Mouse (Mus musculus): Measurements from ENCODE around the gene Tnrc18. TPM values are rescaled to one million over a fixed set of nuclear protein-coding genes. Genes with fewer than 3 reads are reported as not detected.

The Tnrc18 gene
- total and polyA plus RNA-seq, 3 experiments = 0.71 to 7.7 (median 5.2) TPM

DNA sequence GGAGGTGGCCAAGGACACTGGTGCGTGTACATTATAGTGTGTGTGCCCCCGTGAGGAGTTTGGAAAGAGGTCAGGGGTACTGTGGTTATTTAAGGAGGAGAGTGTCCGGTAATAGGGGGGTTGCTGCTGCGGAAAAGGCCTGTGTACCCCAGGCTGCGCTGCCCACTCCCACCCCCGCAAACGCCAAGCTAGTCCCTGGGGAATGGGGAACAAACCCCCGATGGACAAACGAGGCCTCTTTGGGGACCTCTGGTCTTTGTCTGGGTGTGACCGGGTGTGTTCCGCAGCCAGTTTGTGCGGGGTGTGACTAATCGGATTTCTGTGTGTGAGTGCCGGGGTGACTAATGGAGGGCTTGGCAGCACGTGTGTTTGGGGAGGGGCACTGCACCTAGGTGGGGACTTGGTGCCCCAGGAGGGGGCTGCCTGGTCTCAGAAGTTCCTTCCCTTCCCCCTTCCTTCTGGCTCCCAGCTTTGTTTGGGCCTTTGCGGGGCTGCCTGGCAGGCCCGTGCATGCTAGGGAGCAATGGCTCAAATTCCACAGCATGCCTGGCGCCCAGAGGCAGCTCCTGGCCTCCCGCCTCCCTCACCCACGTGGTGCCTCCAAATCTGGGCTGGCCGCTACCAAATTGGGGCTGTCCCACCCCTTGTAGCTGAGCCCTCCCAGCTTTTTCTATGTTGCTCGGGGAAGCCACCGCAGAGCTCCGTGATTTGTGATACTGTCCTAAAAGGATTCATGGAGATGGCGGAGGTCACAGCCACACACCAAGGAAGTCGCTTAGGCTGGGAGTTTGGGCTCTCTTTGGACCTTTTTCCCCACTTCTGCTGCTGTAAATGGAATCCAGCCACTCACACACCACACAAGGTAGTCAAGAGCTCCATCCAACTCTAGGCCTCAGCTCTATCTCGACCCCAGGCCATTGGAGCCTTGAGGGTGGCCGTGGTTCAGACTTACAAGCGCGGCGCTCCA lies 5.9 kb upstream of the Tnrc18 start:
- Histone ChIP-seq H3K27me3 (replicated peaks) (peaks cover 56% of the 10 kb centered on the region), H3K27ac (ENCODE audit: insufficient read depth, low read depth) (no peak overlapping the region), H3K4me2 (ENCODE audit: insufficient read depth, low read depth, poor library complexity, severe bottlenecking) (no peak overlapping the region), H3K4me3 (replicated peaks in 1 of 3; ENCODE audit: low read depth in 2 of 3, low read length in 2 of 3, poor library complexity in 1 of 3) (no peak overlapping the region), H3K79me2 (replicated peaks; ENCODE audit: control insufficient read depth, extremely low read depth, insufficient read depth, poor library complexity, severe bottlenecking) (no peaks in the 10 kb centered on the region), H3K4me1 (ENCODE audit: control insufficient read depth in 1 of 2, insufficient read depth in 2 of 2) (no peaks in the 10 kb centered on the region), H3K9ac (ENCODE audit: insufficient read depth, low read depth) (no peak overlapping the region), H3K36me3 (replicated peaks in 1 of 2; ENCODE audit: control insufficient read depth in 1 of 2, insufficient read depth in 1 of 2, low read length in 1 of 2) (no peaks in the 10 kb centered on the region), H3K9me3 (replicated peaks; ENCODE audit: low read length) (peaks cover 2% of the 10 kb centered on the region)
- no peak for DNase-seq (ENCODE audit: extremely low read depth)
- dilution Hi-C loops (cut with MboI; ENCODE audit: extremely low pct_ligation_motif_present, extremely low pct_unique_long_range_greater_than_20kb, low sequenced_read_pairs) (no loop called here), in situ Hi-C loops (cut with MboI; ENCODE audit: low pct_ligation_motif_present, low pct_unique_long_range_greater_than_20kb, low sequenced_read_pairs) (no loop called here)
- TF ChIP-seq PAX5 (IDR thresholded peaks at IDR 0.05; ENCODE audit: low read length) = no peak
- 0 out of 2 replicates have a peak, but pooled peaks have one; percentile 13 for TF ChIP-seq BHLHE40 (IDR thresholded peaks at IDR 0.05; ENCODE audit: low read depth, low read length)
- no peak for TF ChIP-seq EP300 (IDR thresholded peaks at IDR 0.05; ENCODE audit: low read length)

DNA sequence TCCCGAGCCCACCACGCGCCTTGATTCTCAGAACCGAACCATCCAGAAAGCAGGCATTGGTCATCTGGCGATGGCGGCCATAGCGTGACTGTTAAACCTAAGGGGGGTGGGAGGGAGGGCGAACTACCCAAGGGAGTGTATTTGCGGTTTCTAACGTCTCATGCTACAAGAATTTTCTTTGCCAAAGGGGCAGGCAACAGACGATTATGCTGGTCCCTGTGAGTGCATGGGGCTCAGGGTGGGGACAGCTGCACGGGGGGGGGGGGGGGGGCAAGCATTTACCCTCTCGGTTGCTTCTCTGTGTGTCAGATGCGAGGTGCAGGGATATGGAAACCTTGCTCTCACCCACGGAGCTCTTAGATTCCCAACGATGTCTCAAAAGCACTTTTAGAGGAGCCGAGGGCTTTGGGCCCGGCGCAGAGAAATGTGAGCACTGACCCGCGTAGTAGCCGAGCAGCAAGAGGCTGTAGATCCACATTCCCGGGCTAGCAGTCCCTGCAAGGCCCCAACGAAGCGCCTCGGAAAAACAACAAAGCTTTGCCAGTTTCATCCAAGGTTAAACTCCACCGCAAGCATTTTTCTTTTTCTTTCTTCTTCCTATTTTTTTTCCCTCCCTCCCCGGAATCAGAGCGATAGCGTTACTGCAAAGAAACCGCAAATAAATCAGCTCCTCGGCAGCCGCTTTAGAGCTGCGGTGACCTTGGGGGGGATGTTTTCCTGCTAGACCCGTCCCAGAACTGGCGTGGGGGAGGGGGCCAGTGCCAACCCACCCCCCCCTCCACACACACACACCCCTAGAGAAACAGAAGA lies 5.0 kb upstream of the Tnrc18 start:
- TF ChIP-seq MEF2A (IDR thresholded peaks at IDR 0.05; ENCODE audit: borderline replicate concordance, low read depth, low read length) (no peak), EP300 (IDR thresholded peaks at IDR 0.05; ENCODE audit: low read length) (no peak), E2F4 (IDR thresholded peaks at IDR 0.05; ENCODE audit: insufficient replicate concordance, low read depth, low read length) (no peak), CTCF (conservative IDR thresholded peaks at IDR 0.05 in 1 of 2, IDR thresholded peaks at IDR 0.05 in 1 of 2; ENCODE audit: low read depth in 2 of 2, low read length in 2 of 2) (no peak), GABPA (IDR thresholded peaks at IDR 0.05; ENCODE audit: insufficient replicate concordance, low read depth, low read length) (no peak), ZC3H11A (IDR thresholded peaks at IDR 0.05; ENCODE audit: low read depth, low read length) (no peak), KAT2A (IDR thresholded peaks at IDR 0.05; ENCODE audit: insufficient replicate concordance, low read length) (no peak), BHLHE40 (IDR thresholded peaks at IDR 0.05; ENCODE audit: low read depth, low read length) (no peak), SIN3A (IDR thresholded peaks at IDR 0.05; ENCODE audit: low read length) (no peak), ZNF384 (IDR thresholded peaks at IDR 0.05; ENCODE audit: low read depth, low read length) (no peak), USF1 (IDR thresholded peaks at IDR 0.05; ENCODE audit: low read depth, low read length) (no peak), POLR2A (IDR thresholded peaks at IDR 0.05; ENCODE audit: low read depth, low read length) (no peak), JUND (conservative IDR thresholded peaks at IDR 0.05; ENCODE audit: low read depth, low read length) (no peak)
- no peaks in the 10 kb centered on the region for H3K79me2 ChIP-seq (replicated peaks; ENCODE audit: control insufficient read depth, extremely low read depth, insufficient read depth, poor library complexity, severe bottlenecking)
- H3K4me1 ChIP-seq (ENCODE audit: control insufficient read depth in 1 of 2, insufficient read depth in 2 of 2) = no peaks in the 10 kb centered on the region; a peak in 1 of 4 replicates
- H3K27me3 ChIP-seq (replicated peaks) = peaks cover 62% of the 10 kb centered on the region
- H3K36me3 ChIP-seq (replicated peaks in 1 of 2; ENCODE audit: control insufficient read depth in 1 of 2, insufficient read depth in 1 of 2, low read length in 1 of 2) = no peaks in the 10 kb centered on the region
- H3K4me2 ChIP-seq (ENCODE audit: insufficient read depth, low read depth, poor library complexity, severe bottlenecking) = no peak overlapping the region
- in situ Hi-C loops (cut with MboI; ENCODE audit: low pct_ligation_motif_present, low pct_unique_long_range_greater_than_20kb, low sequenced_read_pairs) = no loop called here
- peaks cover 2% of the 10 kb centered on the region for H3K9me3 ChIP-seq (replicated peaks; ENCODE audit: low read length)
- H3K27ac ChIP-seq (ENCODE audit: insufficient read depth, low read depth) = no peak overlapping the region
- H3K9ac ChIP-seq (ENCODE audit: insufficient read depth, low read depth) = no peak overlapping the region
- DNase-seq (ENCODE audit: extremely low read depth) = no peak
- dilution Hi-C loops (cut with MboI; ENCODE audit: extremely low pct_ligation_motif_present, extremely low pct_unique_long_range_greater_than_20kb, low sequenced_read_pairs) = no loop called here
- H3K4me3 ChIP-seq (replicated peaks in 1 of 3; ENCODE audit: low read depth in 2 of 3, low read length in 2 of 3, poor library complexity in 1 of 3) = peak overlapping the region in 2 of 3 experiments; percentile 43 to 53

All from CH12.LX (cell line).